Mouse (Mus musculus) liver, postnatal 0 days (tissue): ENCODE data around the gene 4933406M09Rik.

ENCODE experiments used
- CTCF ChIP-seq: sonication (generic); IDR thresholded peaks from 2 replicates; pipeline ENCODE4 v1.5.1; 2016; ENCODE audit warnings: antibody characterized with exemption, low read depth
- EP300 ChIP-seq: IDR thresholded peaks from 2 replicates; pipeline ENCODE4 v1.6.1; 2016; ENCODE audit warnings: antibody characterized with exemption, low read depth, mild to moderate bottlenecking

GRCm38 (mm10) chr1:134363194-134363593 is 22.5 kb upstream of the 4933406M09Rik start:
- TF ChIP-seq EP300 (no peak), CTCF (no peak)
